Mouse (Mus musculus) small intestine, adult 2 months (tissue): ENCODE measurements at regions not wholly inside any gene's neighbourhood (a gene's known extent, or its start where the extent isn't known, plus 50 kb on each side); places are given as distances from the start of the nearest gene placed in this dataset.

Source experiments
- CTCF ChIP-seq: fragments of 200-500 bp; IDR thresholded peaks from 2 replicates; pipeline ENCODE4 v1.5.1; 2012; ENCODE audit warnings: low read depth, mild to moderate bottlenecking, control low read depth, inconsistent platforms, low read length, moderate library complexity, mixed read lengths; ENCODE audit not compliant: insufficient replicate concordance, insufficient read length; ENCODE audit errors: extremely low read depth
- POLR2A ChIP-seq: fragments of 200-500 bp; IDR thresholded peaks from 2 replicates; pipeline ENCODE4 v1.6.1; 2012; ENCODE audit warnings: low read depth, mild to moderate bottlenecking, control low read depth, inconsistent platforms, low read length, moderate library complexity

DNA sequence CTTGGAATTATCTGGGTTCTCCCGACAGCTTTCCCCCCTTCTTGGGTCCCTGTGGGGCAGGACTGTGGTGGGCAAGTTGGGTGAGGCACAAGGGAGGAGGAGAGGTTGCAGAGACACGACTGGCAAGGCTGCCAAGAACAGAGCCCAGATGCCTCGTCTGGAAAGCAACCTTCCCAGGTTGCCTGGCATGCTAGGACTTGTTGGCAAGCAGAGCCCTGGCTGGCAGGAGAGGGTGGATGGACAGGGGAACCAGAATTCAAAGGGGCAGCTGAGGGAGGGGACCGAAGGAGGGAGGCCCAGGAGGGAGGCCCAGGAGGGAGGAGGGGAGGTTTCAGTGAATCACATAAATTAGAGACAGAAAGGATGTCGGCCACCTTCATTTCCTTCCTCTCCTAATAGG, 274.8 kb downstream of the Sox9 start:
- TF ChIP-seq CTCF = no peak
- no peak for TF ChIP-seq POLR2A
